Mouse (Mus musculus): Measurements from ENCODE around the gene Lrrc46. TPM values are rescaled to one million over a fixed set of nuclear protein-coding genes. Genes with fewer than 3 reads are reported as not detected.

Lrrc46 gene
- total RNA-seq, 2 experiments from 2014 or later: 1.1 to 1.2 TPM

- Histone ChIP-seq H3K4me3 (peak overlapping the region; percentile 98), H3K27ac (no peak overlapping the region)
- DNase-seq (ENCODE audit: low spot score in 2 of 2): no peak
- TF ChIP-seq CTCF (conservative IDR thresholded peaks at IDR 0.05): no peak
Observed at GRCm38 (mm10) chr11:97040301-97041021, 746 bp downstream of the Lrrc46 start.

- Histone ChIP-seq H3K4me3 (no peak overlapping the region), H3K27ac (no peak overlapping the region)
- no peak for TF ChIP-seq CTCF (conservative IDR thresholded peaks at IDR 0.05)
- no peak for DNase-seq (ENCODE audit: low spot score in 2 of 2)
Observed at GRCm38 (mm10) chr11:97038881-97039280, 2.3 kb downstream of the Lrrc46 start.

- DNase-seq (ENCODE audit: low spot score in 2 of 2): no peak
- no peak overlapping the region for H3K4me3 ChIP-seq
- TF ChIP-seq CTCF (conservative IDR thresholded peaks at IDR 0.05): no peak
Observed at GRCm38 (mm10) chr11:97036141-97036540, 5.1 kb downstream of the Lrrc46 start.

GRCm38 (mm10) chr11:97033781-97034180 lies 7.4 kb downstream of the Lrrc46 start:
- TF ChIP-seq CTCF (conservative IDR thresholded peaks at IDR 0.05): no peak
- no peak for DNase-seq (ENCODE audit: low spot score in 2 of 2)
- no peak overlapping the region for H3K4me3 ChIP-seq
- no peak overlapping the region for H3K27ac ChIP-seq

More at GRCm38 (mm10) chr11:97036141-97036540, 5.1 kb downstream of the Lrrc46 start:
- H3K27ac ChIP-seq: no peak overlapping the region

- no peak for TF ChIP-seq CTCF (conservative IDR thresholded peaks at IDR 0.05)
- no peak for DNase-seq (ENCODE audit: low spot score in 2 of 2)
- H3K4me3 ChIP-seq: no peak overlapping the region
- no peak overlapping the region for H3K27ac ChIP-seq
Observed at GRCm38 (mm10) chr11:97032499-97032898, 8.7 kb downstream of the Lrrc46 start.

- no peak for TF ChIP-seq CTCF (conservative IDR thresholded peaks at IDR 0.05)
- H3K27ac ChIP-seq: no peak overlapping the region
- no peak overlapping the region for H3K4me3 ChIP-seq
- no peak for DNase-seq (ENCODE audit: low spot score in 2 of 2)
Observed at GRCm38 (mm10) chr11:97031977-97032376, 9.2 kb downstream of the Lrrc46 start.

GRCm38 (mm10) chr11:97030426-97030825 lies 10.8 kb downstream of the Lrrc46 start:
- no peak for TF ChIP-seq CTCF (conservative IDR thresholded peaks at IDR 0.05)
- Histone ChIP-seq H3K4me3 (peak overlapping the region; percentile 68), H3K27ac (peak overlapping the region; percentile 90; the same call in 1 of the 2 replicates)
- no peak for DNase-seq (ENCODE audit: low spot score in 2 of 2)

- Histone ChIP-seq H3K27ac (peak within 1 kb of the TSS; percentile 90), H3K4me3 (peak within 1 kb of the TSS; percentile 68)
- TF ChIP-seq CTCF (conservative IDR thresholded peaks at IDR 0.05): peak; percentile 98
- peak; percentile 78 to 80 for DNase-seq (ENCODE audit: low spot score in 2 of 2)
Observed at GRCm38 (mm10) chr11:97029686-97030417, 11.4 kb downstream of the Lrrc46 start, which contains the start of gene Scrn2. TSS of gene Scrn2 (plus strand) at chr11:97029938.

GRCm38 (mm10) chr11:97025721-97026344 lies 15.4 kb downstream of the Lrrc46 start:
- peak; percentile 98 for TF ChIP-seq CTCF (conservative IDR thresholded peaks at IDR 0.05)
- Histone ChIP-seq H3K27ac (peak overlapping the region; percentile 15; the same call in 1 of the 2 replicates), H3K4me3 (peak overlapping the region; percentile 42)
- peak; percentile 82 to 88 for DNase-seq (ENCODE audit: low spot score in 2 of 2)

- H3K4me3 ChIP-seq: no peak overlapping the region
- no peak overlapping the region for H3K27ac ChIP-seq
- DNase-seq (ENCODE audit: low spot score in 2 of 2): no peak
- no peak for TF ChIP-seq CTCF (conservative IDR thresholded peaks at IDR 0.05)
Observed at GRCm38 (mm10) chr11:97024977-97025376, 16.2 kb downstream of the Lrrc46 start.

GRCm38 (mm10) chr11:97021873-97022484 lies 19.2 kb downstream of the Lrrc46 start:
- peak; percentile 74 for TF ChIP-seq CTCF (conservative IDR thresholded peaks at IDR 0.05)
- peak in 1 of 2 experiments; percentile 75 for DNase-seq (ENCODE audit: low spot score in 2 of 2)
- peak overlapping the region; percentile 54 for H3K4me3 ChIP-seq

GRCm38 (mm10) chr11:97021121-97021765 lies 20.0 kb downstream of the Lrrc46 start:
- TF ChIP-seq CTCF (conservative IDR thresholded peaks at IDR 0.05): no peak
- no peak overlapping the region for H3K27ac ChIP-seq
- no peak for DNase-seq (ENCODE audit: low spot score in 2 of 2)
- H3K4me3 ChIP-seq: peak overlapping the region; percentile 54; the same call in 1 of the 2 replicates

More at GRCm38 (mm10) chr11:97021873-97022484, 19.2 kb downstream of the Lrrc46 start:
- H3K27ac ChIP-seq: no peak overlapping the region
